Mouse (Mus musculus) intestine, embryonic 14.5 days (tissue): ENCODE data around the gene Susd5. TPM values are rescaled to one million over a fixed set of nuclear protein-coding genes. Genes with fewer than 3 reads are reported as not detected.
"Not testable (repeated sequence)": the region's sequence is repeated elsewhere in the genome, so short reads cannot be mapped to it uniquely, and the experiment has no call there.

Source experiments
- ATAC-seq: fragments of 200-750 bp; cut with Nextera tagmentation; replicated peaks from 2 replicates; pipeline ENCODE4 v1.8.0; 2017; ENCODE audit warnings: low read depth, moderate number of reproducible peaks, moderate TSS enrichment, moderate library complexity; ENCODE audit not compliant: low FRiP score, low TSS enrichment
- DNase-seq: peaks from one replicate; pipeline ENCODE4 v3.0.0-alpha.2; 2018; ENCODE audit warnings: low spot score
- H3K27ac ChIP-seq: fragments of 300-500 bp; sonication (generic); 2 replicates; pipeline ENCODE4 v1.5.1; 2014; ENCODE audit warnings: low read depth, mild to moderate bottlenecking, control low read depth
- H3K27me3 ChIP-seq: fragments of 300-500 bp; sonication (generic); replicated peaks from 2 replicates; pipeline ENCODE4 v1.6.1; 2014; ENCODE audit warnings: low read length, control low read depth; ENCODE audit not compliant: control insufficient read depth, insufficient read depth
- H3K36me3 ChIP-seq: fragments of 300-500 bp; sonication (generic); 2 replicates; pipeline ENCODE4 v1.6.1; 2014; ENCODE audit warnings: low read length, control low read depth; ENCODE audit not compliant: control insufficient read depth, insufficient read depth
- H3K4me1 ChIP-seq: fragments of 300-500 bp; sonication (generic); replicated peaks from 2 replicates; pipeline ENCODE4 v1.6.1; 2014; ENCODE audit warnings: low read length, control low read depth, mixed read lengths; ENCODE audit not compliant: control insufficient read depth, insufficient read depth
- H3K4me2 ChIP-seq: fragments of 300-500 bp; sonication (generic); 2 replicates; pipeline ENCODE4 v1.6.1; 2014; ENCODE audit warnings: low read length
- H3K4me3 ChIP-seq: fragments of 300-500 bp; sonication (generic); 2 replicates; pipeline ENCODE4 v1.5.1; 2014; ENCODE audit warnings: low read depth, low read length, control low read depth, mixed read lengths
- H3K9ac ChIP-seq: fragments of 300-500 bp; sonication (generic); 2 replicates; pipeline ENCODE4 v1.6.1; 2014; ENCODE audit warnings: mild to moderate bottlenecking, low read length
- H3K9me3 ChIP-seq: fragments of 300-500 bp; sonication (generic); 2 replicates; pipeline ENCODE4 v1.6.1; 2016; ENCODE audit warnings: low read length, control low read depth; ENCODE audit not compliant: control insufficient read depth
- WGBS: fragments of 180-500 bp; shearing (Covaris S2); extraction: QIAGEN DNeasy Blood & Tissue Kit; methylation state at CpG from one replicate; pipeline ENCODE4 v1.1.7; 2014; 5-methylcytosine and 5-hydroxymethylcytosine counted together
- polyA plus RNA-seq: library from polyadenylated mRNA; unstranded; fragments of >200 nt; fragmentation: Nextera tagmentation; extraction: Ambion mirVana; gene quantifications from 2 replicates; pipeline ENCODE4 v1.2.1, GENCODE M21; 2014

Susd5 gene
- polyA plus RNA-seq, 1 experiment from 2014 or later = 0.80 TPM

- no peak for DNase-seq
- H3K27me3 ChIP-seq = no peaks in the 10 kb centered on the region
- no peaks in the 10 kb centered on the region for H3K9me3 ChIP-seq
- ATAC-seq = no peak
- no peak overlapping the region for H3K4me3 ChIP-seq
- no peak overlapping the region for H3K4me2 ChIP-seq
- H3K36me3 ChIP-seq = no peaks in the 10 kb centered on the region
- H3K27ac ChIP-seq = no peak overlapping the region
- 82% methylated on average over 11 of the region's 11 CpGs for WGBS
- no peaks in the 10 kb centered on the region for H3K4me1 ChIP-seq
- H3K9ac ChIP-seq = no peak overlapping the region
Measured at GRCm38 (mm10) chr9:114087106-114087815, 30.3 kb downstream of the Susd5 start.

- not testable (repeated sequence) for H3K4me1 ChIP-seq, H3K27me3 ChIP-seq, H3K9ac ChIP-seq, DNase-seq, H3K9me3 ChIP-seq, H3K4me3 ChIP-seq, H3K36me3 ChIP-seq, H3K27ac ChIP-seq, H3K4me2 ChIP-seq, ATAC-seq
- 91% methylated on average over 6 of the region's 6 CpGs for WGBS
Measured at GRCm38 (mm10) chr9:114088885-114089284, 31.9 kb downstream of the Susd5 start.

- DNase-seq = peak; percentile 73
- H3K9ac ChIP-seq, H3K4me1 ChIP-seq, H3K9me3 ChIP-seq, H3K4me3 ChIP-seq, H3K4me2 ChIP-seq, H3K27ac ChIP-seq, H3K36me3 ChIP-seq, ATAC-seq, H3K27me3 ChIP-seq: not testable (repeated sequence)
- WGBS = 11% methylated on average over 9 of the region's 9 CpGs
Measured at GRCm38 (mm10) chr9:114092188-114092587, 35.2 kb downstream of the Susd5 start.

GRCm38 (mm10) chr9:114094854-114095253 is 37.9 kb downstream of the Susd5 start:
- Histone ChIP-seq H3K9me3 (no peaks in the 10 kb centered on the region), H3K27ac (no peak overlapping the region), H3K4me2 (no peak overlapping the region), H3K27me3 (no peaks in the 10 kb centered on the region), H3K9ac (no peak overlapping the region), H3K4me1 (no peaks in the 10 kb centered on the region), H3K4me3 (no peak overlapping the region), H3K36me3 (no peaks in the 10 kb centered on the region)
- ATAC-seq = no peak
- DNase-seq = no peak
- 79% methylated on average over 2 of the region's 2 CpGs for WGBS

GRCm38 (mm10) chr9:114098716-114099302 is 41.9 kb downstream of the Susd5 start:
- Histone ChIP-seq H3K4me3 (no peak overlapping the region), H3K4me2 (no peak overlapping the region), H3K4me1 (no peaks in the 10 kb centered on the region), H3K9ac (no peak overlapping the region), H3K27me3 (no peaks in the 10 kb centered on the region), H3K9me3 (no peaks in the 10 kb centered on the region), H3K27ac (no peak overlapping the region), H3K36me3 (no peaks in the 10 kb centered on the region)
- WGBS = 64% methylated on average over 9 of the region's 9 CpGs
- ATAC-seq = no peak
- no peak for DNase-seq

- no peaks in the 10 kb centered on the region for H3K36me3 ChIP-seq
- H3K4me2 ChIP-seq = no peak overlapping the region
- H3K9ac ChIP-seq = no peak overlapping the region
- H3K4me3 ChIP-seq = no peak overlapping the region
- DNase-seq = no peak
- no peak for ATAC-seq
- WGBS = 70% methylated on average over 2 of the region's 2 CpGs
- H3K27ac ChIP-seq = no peak overlapping the region
- no peaks in the 10 kb centered on the region for H3K4me1 ChIP-seq
- no peaks in the 10 kb centered on the region for H3K27me3 ChIP-seq
- no peaks in the 10 kb centered on the region for H3K9me3 ChIP-seq
Measured at GRCm38 (mm10) chr9:114110268-114110667, 53.3 kb downstream of the Susd5 start.

- H3K4me2 ChIP-seq = no peak overlapping the region
- WGBS = 85% methylated on average over 8 of the region's 8 CpGs
- DNase-seq = no peak
- no peak overlapping the region for H3K27ac ChIP-seq
- H3K4me3 ChIP-seq = no peak overlapping the region
- no peak overlapping the region for H3K9ac ChIP-seq
- no peaks in the 10 kb centered on the region for H3K4me1 ChIP-seq
- H3K9me3 ChIP-seq = no peaks in the 10 kb centered on the region
- no peak for ATAC-seq
- H3K36me3 ChIP-seq = no peaks in the 10 kb centered on the region
- no peaks in the 10 kb centered on the region for H3K27me3 ChIP-seq
Measured at GRCm38 (mm10) chr9:114111161-114111560, 54.2 kb downstream of the Susd5 start.

GRCm38 (mm10) chr9:114112226-114112625 is 55.3 kb downstream of the Susd5 start:
- 63% methylated on average over 6 of the region's 6 CpGs for WGBS
- no peaks in the 10 kb centered on the region for H3K4me1 ChIP-seq
- no peaks in the 10 kb centered on the region for H3K9me3 ChIP-seq
- H3K36me3 ChIP-seq = no peaks in the 10 kb centered on the region
- no peaks in the 10 kb centered on the region for H3K27me3 ChIP-seq
- ATAC-seq (no peak), DNase-seq (no peak)
- H3K27ac ChIP-seq = no peak overlapping the region
- no peak overlapping the region for H3K4me2 ChIP-seq
- H3K9ac ChIP-seq = no peak overlapping the region
- no peak overlapping the region for H3K4me3 ChIP-seq
